8 mouse cellular contexts compared by ENCODE assay signal in genomic region chr11:77982441-77982905, GRCm38 (mm10). TPM values are rescaled to one million over a fixed set of nuclear protein-coding genes. Genes with fewer than 3 reads are reported as not detected.
DNase-seq lines count a peak whose midpoint lies in the region; ATAC-seq lines count a peak whose summit lies in the region.

TSS of gene Phf12 (plus strand) at chr11:77982754.

- DNase-seq in adrenal gland, adult (ENCODE audit: inconsistent age in 2 of 2, low spot score in 1 of 2): peak; percentile 100
- peak; percentile 99 for DNase-seq in embryo, embryonic 10.5 days (ENCODE audit: low spot score)
- peak; percentile 100 for DNase-seq in gastrocnemius, postnatal 14 days
- peak; percentile 100 for DNase-seq in left cerebral cortex, postnatal 10 days (ENCODE audit: extremely low spot score in 1 of 2, low spot score in 2 of 2)
- DNase-seq in right cerebral cortex, postnatal 25 days: peak; percentile 100
- peak; percentile 99 to 100 for DNase-seq in urinary bladder, postnatal 4 days (ENCODE audit: low spot score in 2 of 2)

- ATAC-seq in inflammation-experienced regulatory T-cells, adult 6 months: peak; percentile 77
- ATAC-seq in megakaryocyte-erythroid progenitor cell, adult 5-6 weeks (replicated peaks; ENCODE audit: low FRiP score, low TSS enrichment, poor library complexity, severe bottlenecking): peak; percentile 76

- intact Hi-C loops in gastrocnemius, postnatal 14 days (cut with DNase I; ENCODE audit: low total_unique reads): no loop called here
- intact Hi-C loops in left cerebral cortex, postnatal 10 days (cut with DNase I): loop anchor here (5.0 kb wide), 1 partner anchor 195 kb away; the partner anchor contains the start of genes Nek8 and Tlcd1

RNA-seq across cellular contexts. Expression of gene Phf12, which starts in this region (rescaled TPM):
- total RNA-seq in gastrocnemius, postnatal 14 days (2021): 10 to 100 TPM; 18.3 to 19.1 TPM
- polyA plus RNA-seq in inflammation-experienced regulatory T-cells, adult 6 months (2017; shearing (Covaris generic)): 10 to 100 TPM; 21.4 to 37.6 (median 35.3) TPM
- total RNA-seq in left cerebral cortex, postnatal 10 days (2021): 10 to 100 TPM; 48.9 to 51.4 TPM
- total RNA-seq in megakaryocyte-erythroid progenitor cell, adult 5-6 weeks (2014; fragmentation: Nextera tagmentation): 79.7 and 94.6 TPM in 2 replicates
- 23.3 and 26.9 TPM in 2 replicates for total RNA-seq in megakaryocyte-erythroid progenitor cell, adult 5-6 weeks (2017)

Comparison
In these comparisons a context has a peak if more than half of its experiments do, and no peak if none do; other contexts are left out.
1. Peak in every context shown above with its lines: DNase-seq and ATAC-seq.